Mouse (Mus musculus): ENCODE measurements around the gene Eif4b.

The Eif4b gene

GRCm38 (mm10) chr15:102101672-102102541 lies 28.3 kb downstream of the Eif4b start:
- DNase-seq (ENCODE audit: low read depth, low spot score): no peak

- DNase-seq (ENCODE audit: low read depth, low spot score): no peak
These were observed 29.1 kb downstream of the Eif4b start for GRCm38 (mm10) chr15:102102548-102103121.

- no peak for DNase-seq (ENCODE audit: low read depth, low spot score)
These were observed 29.9 kb downstream of the Eif4b start for GRCm38 (mm10) chr15:102103371-102103946.

- DNase-seq (ENCODE audit: low read depth, low spot score): no peak
These were observed 30.5 kb downstream of the Eif4b start for GRCm38 (mm10) chr15:102103947-102104555.

GRCm38 (mm10) chr15:102105360-102105759 lies 31.8 kb downstream of the Eif4b start:
- DNase-seq (ENCODE audit: low read depth, low spot score): no peak

GRCm38 (mm10) chr15:102105764-102106730 lies 32.5 kb downstream of the Eif4b start:
- peak; percentile 62 for DNase-seq (ENCODE audit: low read depth, low spot score)

- peak; percentile 79 for DNase-seq (ENCODE audit: low read depth, low spot score)
These were observed 33.3 kb downstream of the Eif4b start for GRCm38 (mm10) chr15:102106754-102107456.

- peak; percentile 83 for DNase-seq (ENCODE audit: low read depth, low spot score)
These were observed 34.4 kb downstream of the Eif4b start for GRCm38 (mm10) chr15:102107689-102108573.

- peak; percentile 84 for DNase-seq (ENCODE audit: low read depth, low spot score)
These were observed 35.3 kb downstream of the Eif4b start for GRCm38 (mm10) chr15:102108651-102109525.

- no peak for DNase-seq (ENCODE audit: low read depth, low spot score)
These were observed 36.7 kb downstream of the Eif4b start for GRCm38 (mm10) chr15:102110271-102110670.

- no peak for DNase-seq (ENCODE audit: low read depth, low spot score)
These were observed 37.3 kb downstream of the Eif4b start for GRCm38 (mm10) chr15:102110701-102111494.

GRCm38 (mm10) chr15:102111495-102111829 lies 37.9 kb downstream of the Eif4b start:
- DNase-seq (ENCODE audit: low read depth, low spot score): no peak

GRCm38 (mm10) chr15:102112181-102112580 lies 38.6 kb downstream of the Eif4b start:
- DNase-seq (ENCODE audit: low read depth, low spot score): no peak

- no peak for DNase-seq (ENCODE audit: low read depth, low spot score)
These were observed 39.3 kb downstream of the Eif4b start for GRCm38 (mm10) chr15:102112827-102113226.

- no peak for DNase-seq (ENCODE audit: low read depth, low spot score)
These were observed 40.1 kb downstream of the Eif4b start for GRCm38 (mm10) chr15:102113674-102114073.

- no peak for DNase-seq (ENCODE audit: low read depth, low spot score)
These were observed 41.2 kb downstream of the Eif4b start for GRCm38 (mm10) chr15:102114651-102115260.

- DNase-seq (ENCODE audit: low read depth, low spot score): no peak
These were observed 42.2 kb downstream of the Eif4b start for GRCm38 (mm10) chr15:102115731-102116231.

All from A20 (cell line).